Mouse (Mus musculus): ENCODE data around the gene Sec16b.

DNA sequence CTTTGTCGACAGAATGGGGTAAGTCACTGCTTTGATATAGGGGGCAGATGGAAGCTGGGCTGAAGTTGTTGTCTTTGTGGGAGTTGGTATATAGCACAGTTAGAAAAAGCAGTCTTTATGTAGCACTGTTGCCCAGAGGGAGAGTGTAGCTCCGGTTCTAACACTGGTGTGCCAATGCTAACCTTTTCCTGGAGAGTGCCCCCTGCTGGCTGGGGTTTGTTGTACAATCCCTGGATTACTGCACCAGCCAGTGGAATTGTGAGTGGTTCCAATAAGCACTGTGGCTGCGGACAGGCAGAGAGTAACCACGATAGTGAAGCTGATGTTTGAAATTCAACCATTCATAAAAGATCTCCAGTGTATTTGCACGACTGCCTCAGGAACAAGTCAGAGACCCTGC is 31.1 kb downstream of the Sec16b start:
- TF ChIP-seq ZC3H11A (IDR thresholded peaks at IDR 0.05; ENCODE audit: low read depth, low read length): no peak
- peak; percentile 56 to 59 for TF ChIP-seq CTCF (conservative IDR thresholded peaks at IDR 0.05 in 1 of 2, IDR thresholded peaks at IDR 0.05 in 1 of 2; ENCODE audit: low read depth in 2 of 2, low read length in 2 of 2)
- no peak for TF ChIP-seq ZNF384 (IDR thresholded peaks at IDR 0.05; ENCODE audit: low read depth, low read length)
- TF ChIP-seq PAX5 (IDR thresholded peaks at IDR 0.05; ENCODE audit: low read length): no peak
- no peak for TF ChIP-seq POLR2A (IDR thresholded peaks at IDR 0.05; ENCODE audit: low read depth, low read length)
- no peak for TF ChIP-seq GABPA (IDR thresholded peaks at IDR 0.05; ENCODE audit: insufficient replicate concordance, low read depth, low read length)
- no peak for TF ChIP-seq JUND (conservative IDR thresholded peaks at IDR 0.05; ENCODE audit: low read depth, low read length)
- TF ChIP-seq BHLHE40 (IDR thresholded peaks at IDR 0.05; ENCODE audit: low read depth, low read length): no peak
- TF ChIP-seq EP300 (IDR thresholded peaks at IDR 0.05; ENCODE audit: low read length): no peak
- TF ChIP-seq USF1 (IDR thresholded peaks at IDR 0.05; ENCODE audit: low read depth, low read length): no peak
- TF ChIP-seq ZKSCAN1 (IDR thresholded peaks at IDR 0.05; ENCODE audit: borderline replicate concordance, low read depth, low read length): no peak
